Mouse (Mus musculus): ENCODE data around the gene Amy1.
"Not testable (repeated sequence)": the region's sequence is repeated elsewhere in the genome, so short reads cannot be mapped to it uniquely, and the experiment has no call there.

Amy1 gene

GRCm38 (mm10) chr3:113606599-113606998 lies at the start of gene Amy1:
Gene Amy1, minus strand, starts transcription at chr3:113606699.
- no peak for DNase-seq (ENCODE audit: low spot score)

- no peak for DNase-seq (ENCODE audit: low spot score)
Measured at GRCm38 (mm10) chr3:113654335-113654734, 47.8 kb upstream of the Amy1 start.

GRCm38 (mm10) chr3:113651386-113651785 lies 44.9 kb upstream of the Amy1 start:
- DNase-seq (ENCODE audit: low spot score): not testable (repeated sequence)

- DNase-seq (ENCODE audit: low spot score): no peak
Measured at GRCm38 (mm10) chr3:113639545-113639944, 33.0 kb upstream of the Amy1 start.

- DNase-seq (ENCODE audit: low spot score): no peak
Measured at GRCm38 (mm10) chr3:113634220-113634619, 27.7 kb upstream of the Amy1 start.

GRCm38 (mm10) chr3:113631611-113632010 lies 25.1 kb upstream of the Amy1 start:
- DNase-seq (ENCODE audit: low spot score): no peak

GRCm38 (mm10) chr3:113630564-113630963 lies 24.1 kb upstream of the Amy1 start:
- no peak for DNase-seq (ENCODE audit: low spot score)

- DNase-seq (ENCODE audit: low spot score): peak; percentile 97
Measured at GRCm38 (mm10) chr3:113629606-113630359, 23.3 kb upstream of the Amy1 start, which contains the start of gene Rnpc3. Gene Rnpc3, minus strand, starts transcription at chr3:113630149.

- no peak for DNase-seq (ENCODE audit: low spot score)
Measured at GRCm38 (mm10) chr3:113590844-113591243, 15.7 kb downstream of the Amy1 start.

- no peak for DNase-seq (ENCODE audit: low spot score)
Measured at GRCm38 (mm10) chr3:113574578-113574977, 31.9 kb downstream of the Amy1 start.

GRCm38 (mm10) chr3:113574138-113574537 lies 32.4 kb downstream of the Amy1 start:
- DNase-seq (ENCODE audit: low spot score): no peak

GRCm38 (mm10) chr3:113572158-113572557 lies 34.3 kb downstream of the Amy1 start:
- no peak for DNase-seq (ENCODE audit: low spot score)

- DNase-seq (ENCODE audit: low spot score): no peak
Measured at GRCm38 (mm10) chr3:113539692-113540091, 66.8 kb downstream of the Amy1 start.

- DNase-seq (ENCODE audit: low spot score): not testable (repeated sequence)
Measured at GRCm38 (mm10) chr3:113532328-113532727, 74.2 kb downstream of the Amy1 start, which contains the start of gene Amy2a1. Gene Amy2a1, minus strand, starts transcription at chr3:113532428.

All from testis, postnatal 10 days (tissue).